ENCODE assay signal across 14 mouse cellular contexts in the genomic region with DNA sequence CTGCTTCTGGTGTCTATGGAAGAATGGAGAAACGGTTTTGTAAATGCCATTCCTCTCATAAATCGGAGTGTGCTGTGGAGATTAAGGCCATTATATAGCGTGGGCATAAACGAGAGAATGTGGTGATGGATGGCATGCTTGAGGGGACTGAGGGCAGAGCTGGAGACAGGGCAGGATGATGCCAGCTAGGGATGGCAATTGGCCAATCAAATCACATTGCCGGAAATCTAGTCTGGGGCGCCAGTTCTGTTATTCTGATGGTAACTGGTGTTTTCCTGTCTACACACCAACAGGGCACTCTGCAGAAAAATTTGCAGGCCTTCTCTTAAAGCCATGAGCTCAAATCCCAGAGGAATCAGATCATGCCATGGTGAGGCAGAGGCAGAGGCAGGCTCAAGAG.
"Had no signal": no experiment of that assay in that cellular context is flagged by ENCODE, and none has a peak within 500 bp of the region (broad histone marks: within the 10 kb centered on the region; RNA-seq: fewer than 3 reads in every experiment).

No protein-coding gene starts in this region.

- H3K4me1 ChIP-seq: liver, embryonic 15.5 days; lung, embryonic 15.5 days; stomach, embryonic 15.5 days had no signal

- H3K9me3 ChIP-seq: liver, embryonic 15.5 days; lung, embryonic 15.5 days; midbrain, embryonic 13.5 days; midbrain, embryonic 15.5 days; stomach, embryonic 15.5 days had no signal

- ATAC-seq: liver, postnatal 0 days; lung, postnatal 0 days; midbrain, embryonic 13.5 days; midbrain, embryonic 15.5 days had no signal

- H3K4me3 ChIP-seq: liver, embryonic 15.5 days; lung, embryonic 15.5 days; midbrain, embryonic 13.5 days; midbrain, embryonic 15.5 days; stomach, embryonic 15.5 days had no signal

- DNase-seq: liver, postnatal 0 days; lung, adult 2 months; lung, postnatal 14 days; lung, postnatal 36 days; right cerebral cortex, postnatal 14 days; thymus, adult 2 months; thymus, postnatal 25 days; thymus, postnatal 4 days had no signal

- H3K27me3 ChIP-seq: liver, embryonic 15.5 days; lung, embryonic 15.5 days; midbrain, embryonic 13.5 days; midbrain, embryonic 15.5 days; stomach, embryonic 15.5 days had no signal

- H3K36me3 ChIP-seq: liver, embryonic 15.5 days; lung, embryonic 15.5 days; midbrain, embryonic 15.5 days; stomach, embryonic 15.5 days had no signal
